10 mouse cellular contexts compared by ENCODE assay signal in genomic region chr7:99349782-99350720, GRCm38 (mm10). TPM values are rescaled to one million over a fixed set of nuclear protein-coding genes. Genes with fewer than 3 reads are reported as not detected.
DNase-seq lines count a peak whose midpoint lies in the region; ATAC-seq and TF ChIP-seq lines count a peak whose summit lies in the region.
"Had no signal": no experiment of that assay in that cellular context is flagged by ENCODE, and none has a peak within 500 bp of the region (broad histone marks: within the 10 kb centered on the region; RNA-seq: fewer than 3 reads in every experiment).

No protein-coding gene starts in this region.

- H3K27me3 ChIP-seq in forebrain, embryonic 10.5 days (ENCODE audit: poor library complexity, severe bottlenecking), result no peaks in the 10 kb centered on the region
- H3K27me3 ChIP-seq in intestine, postnatal 0 days (replicated peaks; ENCODE audit: control insufficient read depth, insufficient read depth, low read length), result no peaks in the 10 kb centered on the region
- H3K27me3 ChIP-seq in midbrain, embryonic 14.5 days (ENCODE audit: control insufficient read depth, insufficient read depth, low read length), result no peaks in the 10 kb centered on the region

- no peak for ATAC-seq in intestine, postnatal 0 days
- ATAC-seq in midbrain, embryonic 14.5 days (ENCODE audit: low FRiP score, low TSS enrichment), result no peak
- no peak for ATAC-seq in cerebellum, adult (ENCODE audit: insufficient number of reproducible peaks, low FRiP score, low TSS enrichment)

- intact Hi-C loops in heart, postnatal 10 days (cut with DNase I), result no loop called here

- TF ChIP-seq CTCF in intestine, postnatal 0 days (IDR thresholded peaks at IDR 0.05; ENCODE audit: low read depth), result no peak

- peak overlapping the region; percentile 97 for H3K27ac ChIP-seq in forebrain, embryonic 10.5 days
- H3K27ac ChIP-seq in intestine, postnatal 0 days (ENCODE audit: low read depth, low read length), result no peak overlapping the region
- no peak overlapping the region for H3K27ac ChIP-seq in midbrain, embryonic 14.5 days (replicated peaks; ENCODE audit: low read depth, low read length)
- H3K27ac ChIP-seq: liver, embryonic 14.5 days had no signal

- peak; percentile 94 for DNase-seq in heart, adult 11 months
- DNase-seq in heart, postnatal 10 days, result no peak
- DNase-seq in forebrain, embryonic 10.5 days (ENCODE audit: extremely low spot score, low spot score), result no peak
- DNase-seq in midbrain, embryonic 14.5 days, result no peak
- no peak for DNase-seq in urinary bladder, postnatal 4 days (ENCODE audit: low spot score in 2 of 2)
- DNase-seq in ovary, adult 18-20 months (ENCODE audit: low spot score), result no peak
- DNase-seq: adrenal gland, postnatal 10 days had no signal

- peak overlapping the region; percentile 73 for H3K4me3 ChIP-seq in forebrain, embryonic 10.5 days
- peak overlapping the region; percentile 55; the same call in 1 of the 2 replicates for H3K4me3 ChIP-seq in intestine, postnatal 0 days (ENCODE audit: low read depth, low read length)
- no peak overlapping the region for H3K4me3 ChIP-seq in midbrain, embryonic 14.5 days (replicated peaks; ENCODE audit: low read depth, low read length)

- H3K4me1 ChIP-seq in forebrain, embryonic 10.5 days, result peaks cover 71% of the 10 kb centered on the region
- H3K4me1 ChIP-seq in intestine, postnatal 0 days (replicated peaks; ENCODE audit: control insufficient read depth, insufficient read depth, low read length), result peaks cover 3% of the 10 kb centered on the region; the same call in 1 of the 2 replicates
- H3K4me1 ChIP-seq in midbrain, embryonic 14.5 days (ENCODE audit: control insufficient read depth, insufficient read depth, low read length), result peaks cover 34% of the 10 kb centered on the region

- H3K4me2 ChIP-seq in intestine, postnatal 0 days (replicated peaks; ENCODE audit: low read depth), result peak overlapping the region; percentile 75
- peak overlapping the region; percentile 64 for H3K4me2 ChIP-seq in midbrain, embryonic 14.5 days (ENCODE audit: low read length)

- H3K9ac ChIP-seq in intestine, postnatal 0 days (ENCODE audit: low read depth, low read length), result peak overlapping the region; percentile 67; the same call in 1 of the 2 replicates
- no peak overlapping the region for H3K9ac ChIP-seq in midbrain, embryonic 14.5 days (replicated peaks; ENCODE audit: low read length)
- H3K9ac ChIP-seq: liver, embryonic 14.5 days had no signal

- WGBS in forebrain, embryonic 10.5 days, result 82% methylated on average over 9 of the region's 9 CpGs
- WGBS in intestine, postnatal 0 days, result 63% methylated on average over 9 of the region's 9 CpGs
- 70% methylated on average over 9 of the region's 9 CpGs for WGBS in midbrain, embryonic 14.5 days

- H3K36me3 ChIP-seq in forebrain, embryonic 10.5 days (replicated peaks), result peaks cover 58% of the 10 kb centered on the region
- H3K36me3 ChIP-seq in intestine, postnatal 0 days (ENCODE audit: control insufficient read depth, insufficient read depth), result peaks cover 35% of the 10 kb centered on the region
- peaks cover 17% of the 10 kb centered on the region for H3K36me3 ChIP-seq in midbrain, embryonic 14.5 days (ENCODE audit: control insufficient read depth, insufficient read depth, low read length)

- H3K9me3 ChIP-seq in forebrain, embryonic 10.5 days, result no peaks in the 10 kb centered on the region
- H3K9me3 ChIP-seq in intestine, postnatal 0 days (ENCODE audit: control insufficient read depth), result no peaks in the 10 kb centered on the region
- no peaks in the 10 kb centered on the region for H3K9me3 ChIP-seq in midbrain, embryonic 14.5 days (ENCODE audit: control insufficient read depth, low read length)

RNA-seq across cellular contexts. Expression of gene Serpinh1, which starts 3.0 kb away (rescaled TPM):
- total RNA-seq in heart, postnatal 10 days (2021), result 100 to 1,000 TPM; 442 to 536 TPM
- polyA plus RNA-seq in forebrain, embryonic 10.5 days (2016; fragmentation: Nextera tagmentation; extraction: Ambion mirVana), result 825 and 923 TPM in 2 replicates
- 199 and 204 TPM in 2 replicates for polyA plus RNA-seq in intestine, postnatal 0 days (2015; fragmentation: Nextera tagmentation; extraction: Ambion mirVana)
- polyA plus RNA-seq in midbrain, embryonic 14.5 days (2014; fragmentation: Nextera tagmentation; extraction: Ambion mirVana), result 61.6 and 89.0 TPM in 2 replicates

RNA-seq across cellular contexts. Expression of gene Gdpd5, which starts 31.2 kb away (rescaled TPM):
- total RNA-seq in heart, postnatal 10 days (2021), result 10 to 100 TPM; 40.9 to 43.1 TPM
- 12.7 and 15.9 TPM in 2 replicates for polyA plus RNA-seq in forebrain, embryonic 10.5 days (2016; fragmentation: Nextera tagmentation; extraction: Ambion mirVana)
- polyA plus RNA-seq in intestine, postnatal 0 days (2015; fragmentation: Nextera tagmentation; extraction: Ambion mirVana), result 15.7 and 16.9 TPM in 2 replicates
- polyA plus RNA-seq in midbrain, embryonic 14.5 days (2014; fragmentation: Nextera tagmentation; extraction: Ambion mirVana), result 38.9 and 40.0 TPM in 2 replicates
